Mouse (Mus musculus) neural tube, embryonic 13.5 days (tissue): ENCODE measurements around the gene Acrv1. TPM values are rescaled to one million over a fixed set of nuclear protein-coding genes. Genes with fewer than 3 reads are reported as not detected.
A peak's percentile ranks its signal among the peaks of the same experiment; 100 is the strongest.
"Not testable (repeated sequence)": the region's sequence is repeated elsewhere in the genome, so short reads cannot be mapped to it uniquely, and the experiment has no call there.

Experiments
- ATAC-seq: fragments of 200-750 bp; cut with Nextera tagmentation; 2 replicates; pipeline ENCODE4 v1.8.0; 2017; ENCODE audit warnings: low read depth, mild to moderate bottlenecking, moderate TSS enrichment, moderate library complexity
- H3K27ac ChIP-seq: fragments of 300-500 bp; sonication (generic); replicated peaks from 2 replicates; pipeline ENCODE4 v1.5.1; 2015; ENCODE audit warnings: moderate library complexity, mild to moderate bottlenecking, inconsistent platforms
- H3K27me3 ChIP-seq: fragments of 300-500 bp; sonication (generic); 2 replicates; pipeline ENCODE4 v1.6.1; 2015; ENCODE audit warnings: mild to moderate bottlenecking, inconsistent platforms
- H3K36me3 ChIP-seq: fragments of 300-500 bp; sonication (generic); 2 replicates; pipeline ENCODE4 v1.6.1; 2015; ENCODE audit warnings: mild to moderate bottlenecking, inconsistent platforms
- H3K4me1 ChIP-seq: fragments of 300-500 bp; sonication (generic); replicated peaks from 2 replicates; pipeline ENCODE4 v1.6.1; 2015; ENCODE audit warnings: inconsistent platforms
- H3K4me2 ChIP-seq: fragments of 300-500 bp; sonication (generic); 2 replicates; pipeline ENCODE4 v1.6.1; 2015; ENCODE audit warnings: inconsistent platforms, mild to moderate bottlenecking, moderate library complexity
- H3K4me3 ChIP-seq: fragments of 300-500 bp; sonication (generic); 2 replicates; pipeline ENCODE4 v1.5.1; 2015; ENCODE audit warnings: mild to moderate bottlenecking, inconsistent platforms
- H3K9ac ChIP-seq: fragments of 300-500 bp; sonication (generic); 2 replicates; pipeline ENCODE4 v1.6.1; 2015; ENCODE audit warnings: moderate library complexity, mild to moderate bottlenecking, inconsistent platforms
- H3K9me3 ChIP-seq: fragments of 300-500 bp; sonication (generic); 2 replicates; pipeline ENCODE4 v1.6.1; 2016; ENCODE audit warnings: inconsistent platforms
- whole genome bisulfite sequencing: fragments of 180-500 bp; shearing (Covaris S2); methylation state at CpG from one replicate; pipeline ENCODE4 v1.1.7; 2015; 5-methylcytosine and 5-hydroxymethylcytosine counted together
- polyA plus RNA-seq: library from polyadenylated mRNA; unstranded; fragments of >200 nt; fragmentation: Nextera tagmentation; extraction: Ambion mirVana; gene quantifications from 2 replicates; pipeline ENCODE4 v1.2.1, GENCODE M21; 2015

Acrv1 gene
- polyA plus RNA-seq = not detected in 2 replicates

DNA sequence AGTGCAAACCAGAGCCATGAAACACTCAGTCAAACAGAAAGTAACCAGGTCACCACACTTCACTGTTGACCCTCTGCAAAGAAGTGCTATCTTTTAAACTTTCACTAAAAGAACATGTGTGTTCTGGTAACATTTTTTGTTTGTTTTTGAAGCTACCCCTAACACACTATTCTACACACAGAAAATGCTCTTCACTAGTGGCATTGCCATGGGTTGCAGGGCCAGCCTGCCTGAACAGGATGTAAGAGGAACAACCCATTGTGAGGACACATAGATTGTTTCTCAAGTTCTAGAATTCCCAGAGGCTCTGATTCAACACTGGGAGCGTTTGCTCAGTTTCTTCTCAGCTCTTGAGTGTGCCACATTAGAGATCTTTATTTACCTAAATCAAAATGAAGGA, at the start of gene Acrv1:
Gene Acrv1, plus strand, starts transcription at position 301 of the 400 bp plus-strand sequence.
- ATAC-seq = no peak
- Histone ChIP-seq H3K36me3 (no peaks in the 10 kb centered on the region), H3K9me3 (no peaks in the 10 kb centered on the region), H3K27me3 (no peaks in the 10 kb centered on the region), H3K4me2 (no peak within 1 kb of the TSS), H3K4me1 (no peaks in the 10 kb centered on the region), H3K9ac (no peak within 1 kb of the TSS), H3K27ac (no peak within 1 kb of the TSS), H3K4me3 (no peak within 1 kb of the TSS)
- 74% methylated on average over 1 of the region's 1 CpGs for WGBS

DNA sequence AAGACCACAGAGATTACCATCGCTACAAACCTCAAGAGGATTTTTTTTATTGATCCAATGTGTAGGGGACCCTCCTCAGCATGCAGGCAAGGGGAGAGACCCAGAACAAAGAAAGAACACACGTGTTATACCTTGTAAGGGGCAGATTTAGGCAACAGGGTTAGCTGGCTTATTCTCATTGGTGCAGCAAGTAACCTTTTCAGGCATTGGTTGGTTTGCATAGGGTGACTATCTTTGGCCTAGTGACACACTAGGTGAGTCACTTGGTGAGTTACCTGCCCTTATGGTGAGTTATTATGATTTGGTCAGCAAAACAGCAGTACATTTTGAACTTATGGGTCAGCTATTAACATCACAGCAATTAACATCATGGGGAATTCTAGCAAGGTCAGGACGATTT, 49.7 kb upstream of the Acrv1 start, which contains the start of gene A630095E13Rik:
Gene A630095E13Rik, minus strand, starts transcription at position 101 of the 400 bp plus-strand sequence.
- WGBS = 64% methylated on average over 3 of the region's 3 CpGs
- H3K27ac ChIP-seq, ATAC-seq, H3K4me3 ChIP-seq, H3K4me2 ChIP-seq, H3K9ac ChIP-seq, H3K36me3 ChIP-seq, H3K4me1 ChIP-seq, H3K9me3 ChIP-seq, H3K27me3 ChIP-seq: not testable (repeated sequence)

GRCm38 (mm10) chr9:36681424-36681823, 11.6 kb upstream of the Acrv1 start:
- H3K27ac ChIP-seq = no peak overlapping the region
- H3K4me1 ChIP-seq = no peaks in the 10 kb centered on the region
- H3K36me3 ChIP-seq = no peaks in the 10 kb centered on the region
- no peak for ATAC-seq
- no peaks in the 10 kb centered on the region for H3K9me3 ChIP-seq
- H3K27me3 ChIP-seq = no peaks in the 10 kb centered on the region
- WGBS = 86% methylated on average over 2 of the region's 2 CpGs
- H3K4me3 ChIP-seq = no peak overlapping the region
- no peak overlapping the region for H3K4me2 ChIP-seq
- H3K9ac ChIP-seq = no peak overlapping the region

DNA sequence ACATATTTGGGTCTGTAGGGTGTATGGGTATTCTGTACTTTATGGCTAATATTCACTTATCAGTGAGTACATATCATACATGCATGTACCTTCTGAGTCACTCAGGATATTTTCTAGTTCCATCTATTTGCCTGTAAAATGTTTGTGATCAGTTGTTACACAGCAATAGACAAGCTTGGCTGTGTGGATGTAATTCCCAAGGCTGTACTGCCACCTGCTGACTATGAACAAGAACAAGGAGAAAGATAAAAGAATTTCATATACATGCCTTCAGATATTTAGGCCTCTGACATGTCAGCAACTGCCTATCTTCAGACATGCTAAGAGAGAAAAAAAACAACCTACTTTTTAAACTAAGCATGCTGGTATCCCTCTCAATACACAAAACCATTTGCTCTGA, 5.7 kb upstream of the Acrv1 start:
- no peak overlapping the region for H3K4me3 ChIP-seq
- H3K9me3 ChIP-seq = no peaks in the 10 kb centered on the region
- H3K4me1 ChIP-seq = no peaks in the 10 kb centered on the region
- H3K9ac ChIP-seq = no peak overlapping the region
- H3K27me3 ChIP-seq = no peaks in the 10 kb centered on the region
- H3K4me2 ChIP-seq = no peak overlapping the region
- no peaks in the 10 kb centered on the region for H3K36me3 ChIP-seq
- no peak overlapping the region for H3K27ac ChIP-seq
- no peak for ATAC-seq

DNA sequence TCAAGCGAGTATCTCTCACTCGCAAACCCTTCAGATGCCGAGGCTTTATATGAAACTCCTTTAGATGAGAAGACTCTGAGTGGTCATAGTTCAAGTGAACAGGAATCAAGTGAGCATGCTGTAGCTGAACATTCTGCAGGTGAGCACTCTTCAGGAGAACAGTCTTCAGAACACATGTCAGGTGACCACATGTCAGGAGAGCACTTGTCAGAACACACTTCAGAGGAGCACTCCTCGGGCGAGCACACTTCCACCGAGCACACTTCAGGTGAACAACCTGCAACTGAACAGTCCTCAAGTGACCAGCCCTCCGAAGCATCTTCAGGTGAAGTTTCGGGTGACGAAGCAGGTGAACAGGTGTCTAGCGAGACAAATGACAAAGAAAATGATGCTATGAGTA, 1.3 kb downstream of the Acrv1 start:
- Histone ChIP-seq H3K9ac (no peak overlapping the region), H3K27ac (no peak overlapping the region), H3K36me3 (no peaks in the 10 kb centered on the region), H3K9me3 (no peaks in the 10 kb centered on the region), H3K27me3 (no peaks in the 10 kb centered on the region), H3K4me2 (no peak overlapping the region), H3K4me1 (no peaks in the 10 kb centered on the region), H3K4me3 (no peak overlapping the region)
- ATAC-seq = no peak
- WGBS = 95% methylated on average over 10 of the region's 10 CpGs

GRCm38 (mm10) chr9:36705923-36706322, 12.9 kb downstream of the Acrv1 start:
- no peak for ATAC-seq
- 91% methylated on average over 3 of the region's 3 CpGs for WGBS
- H3K4me3 ChIP-seq = no peak overlapping the region
- no peak overlapping the region for H3K9ac ChIP-seq
- H3K4me1 ChIP-seq = no peaks in the 10 kb centered on the region
- peaks cover 8% of the 10 kb centered on the region; the same call in 1 of the 2 replicates for H3K36me3 ChIP-seq
- H3K9me3 ChIP-seq = no peaks in the 10 kb centered on the region
- H3K4me2 ChIP-seq = no peak overlapping the region
- no peak overlapping the region for H3K27ac ChIP-seq
- no peaks in the 10 kb centered on the region for H3K27me3 ChIP-seq

DNA sequence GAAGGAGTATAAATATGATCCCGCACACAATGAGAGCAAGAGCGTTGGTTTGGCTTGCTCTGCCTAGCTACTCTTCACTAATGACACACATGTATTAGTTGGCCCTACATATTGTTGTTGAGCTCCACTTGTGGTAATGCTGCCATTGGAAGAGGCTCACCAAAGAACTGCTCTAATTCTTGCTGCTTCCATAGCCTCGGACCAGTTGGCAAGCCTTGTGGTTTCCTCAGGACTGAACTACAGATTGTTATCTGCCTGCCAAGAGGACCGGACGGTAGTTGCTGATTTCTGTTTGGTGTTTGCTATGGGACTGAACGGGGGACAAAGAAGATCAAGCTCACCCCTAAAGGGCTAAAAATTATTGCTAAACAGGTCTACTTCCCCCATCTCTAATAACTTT, 14.3 kb downstream of the Acrv1 start:
- Histone ChIP-seq H3K4me3 (no peak overlapping the region), H3K4me2 (no peak overlapping the region), H3K27ac (no peak overlapping the region), H3K27me3 (no peaks in the 10 kb centered on the region), H3K4me1 (no peaks in the 10 kb centered on the region), H3K36me3 (peaks cover 8% of the 10 kb centered on the region; the same call in 1 of the 2 replicates), H3K9me3 (no peaks in the 10 kb centered on the region), H3K9ac (no peak overlapping the region)
- WGBS = 91% methylated on average over 6 of the region's 6 CpGs
- no peak for ATAC-seq

- Histone ChIP-seq H3K9me3 (no peaks in the 10 kb centered on the region), H3K27ac (no peak overlapping the region), H3K27me3 (no peaks in the 10 kb centered on the region), H3K4me3 (no peak overlapping the region), H3K4me2 (no peak overlapping the region), H3K36me3 (peaks cover 20% of the 10 kb centered on the region), H3K4me1 (no peaks in the 10 kb centered on the region), H3K9ac (no peak overlapping the region)
- 86% methylated on average over 3 of the region's 3 CpGs for WGBS
- no peak for ATAC-seq
These were observed 23.6 kb downstream of the Acrv1 start for GRCm38 (mm10) chr9:36716624-36717023.

- peak overlapping the region; percentile 92 for H3K4me2 ChIP-seq
- under 1% methylated on average over 53 of the region's 53 CpGs for WGBS
These were observed 33.4 kb downstream of the Acrv1 start for GRCm38 (mm10) chr9:36726131-36727033.

DNA sequence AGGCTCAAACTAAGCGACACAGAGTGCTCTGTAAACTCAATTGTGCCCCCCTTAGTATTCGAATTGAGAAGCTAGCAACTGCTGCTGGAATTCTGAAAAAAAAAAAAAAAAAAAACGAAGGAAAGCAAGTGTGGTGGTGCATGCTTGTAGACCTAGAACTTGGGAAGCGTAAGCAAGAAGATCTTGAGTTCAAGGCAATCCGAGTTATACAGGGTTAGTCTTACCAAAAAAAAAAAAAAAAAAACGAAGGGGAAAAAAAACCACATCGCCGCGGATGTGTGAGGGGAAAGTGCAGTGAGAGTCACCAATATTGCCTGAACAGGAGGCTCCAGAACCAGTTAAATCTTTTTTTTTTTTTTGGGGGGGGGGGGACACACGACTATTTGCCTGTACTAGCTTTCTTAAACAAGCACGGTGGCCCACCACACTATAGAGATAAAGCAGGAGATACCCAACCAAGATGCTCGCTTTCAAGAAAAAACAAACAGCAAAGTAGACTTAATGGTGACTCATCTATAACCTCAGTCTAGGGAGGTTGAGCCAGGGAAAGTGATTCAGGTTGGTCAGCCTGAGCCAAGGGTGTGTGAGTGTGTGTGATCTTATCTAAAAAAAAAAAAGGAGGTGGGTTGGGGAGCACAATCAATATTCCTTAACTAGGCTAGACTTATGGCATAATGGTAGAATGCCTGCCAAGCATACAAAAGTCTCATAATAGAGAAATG, 34.2 kb downstream of the Acrv1 start, which contains the start of gene Chek1:
Gene Chek1, minus strand, starts transcription at position 32 of the 722 bp plus-strand sequence.
- Histone ChIP-seq H3K4me3 (peak within 1 kb of the TSS; percentile 65), H3K9me3 (no peaks in the 10 kb centered on the region), H3K27me3 (no peaks in the 10 kb centered on the region), H3K4me1 (peaks cover 19% of the 10 kb centered on the region), H3K4me2 (peak within 1 kb of the TSS; percentile 92), H3K27ac (peak within 1 kb of the TSS; percentile 88), H3K36me3 (peaks cover 14% of the 10 kb centered on the region), H3K9ac (peak within 1 kb of the TSS; percentile 76)
- ATAC-seq = no peak
- 9% methylated on average over 12 of the region's 12 CpGs for WGBS

More at GRCm38 (mm10) chr9:36726131-36727033, 33.4 kb downstream of the Acrv1 start:
- Histone ChIP-seq H3K27me3 (no peaks in the 10 kb centered on the region), H3K9me3 (no peaks in the 10 kb centered on the region), H3K4me1 (peaks cover 19% of the 10 kb centered on the region), H3K4me3 (peak overlapping the region; percentile 65), H3K27ac (peak overlapping the region; percentile 88), H3K36me3 (peaks cover 16% of the 10 kb centered on the region), H3K9ac (peak overlapping the region; percentile 76)
- peak; percentile 97 for ATAC-seq
